Mouse (Mus musculus): ENCODE measurements around the gene Casc3. TPM values are rescaled to one million over a fixed set of nuclear protein-coding genes. Genes with fewer than 3 reads are reported as not detected.

Gene Casc3
- polyA plus RNA-seq, 1 experiment from 2014 or later = 41.9 TPM

- no peak for DNase-seq (ENCODE audit: low spot score)
These were observed 34.4 kb upstream of the Casc3 start for GRCm38 (mm10) chr11:98770096-98770975.

GRCm38 (mm10) chr11:98771131-98771530 is 33.6 kb upstream of the Casc3 start:
- Histone ChIP-seq H3K4me2 (ENCODE audit: low read depth, low read length) (no peak overlapping the region), H3K4me1 (ENCODE audit: control insufficient read depth, insufficient read depth, low read length) (peaks cover 23% of the 10 kb centered on the region), H3K4me3 (ENCODE audit: low read depth, low read length) (no peak overlapping the region), H3K27me3 (ENCODE audit: control insufficient read depth, insufficient read depth, low read length) (no peaks in the 10 kb centered on the region), H3K9ac (replicated peaks; ENCODE audit: low read length) (no peak overlapping the region), H3K9me3 (replicated peaks; ENCODE audit: control insufficient read depth, low read length) (no peaks in the 10 kb centered on the region), H3K27ac (replicated peaks; ENCODE audit: low read depth, low read length) (no peak overlapping the region), H3K36me3 (replicated peaks; ENCODE audit: control insufficient read depth, insufficient read depth, low read depth, low read length) (no peaks in the 10 kb centered on the region; the same call in 1 of the 2 replicates)
- ATAC-seq (replicated peaks; ENCODE audit: insufficient number of reproducible peaks, low FRiP score, low TSS enrichment, low read depth) (no peak), DNase-seq (ENCODE audit: low spot score) (no peak)
- 95% methylated on average over 18 of the region's 18 CpGs for WGBS

More at GRCm38 (mm10) chr11:98770096-98770975, 34.4 kb upstream of the Casc3 start:
- Histone ChIP-seq H3K27me3 (ENCODE audit: control insufficient read depth, insufficient read depth, low read length) (no peaks in the 10 kb centered on the region), H3K27ac (replicated peaks; ENCODE audit: low read depth, low read length) (no peak overlapping the region), H3K9me3 (replicated peaks; ENCODE audit: control insufficient read depth, low read length) (no peaks in the 10 kb centered on the region), H3K9ac (replicated peaks; ENCODE audit: low read length) (no peak overlapping the region), H3K4me1 (ENCODE audit: control insufficient read depth, insufficient read depth, low read length) (peaks cover 25% of the 10 kb centered on the region), H3K4me3 (ENCODE audit: low read depth, low read length) (no peak overlapping the region), H3K36me3 (replicated peaks; ENCODE audit: control insufficient read depth, insufficient read depth, low read depth, low read length) (no peaks in the 10 kb centered on the region; the same call in 1 of the 2 replicates), H3K4me2 (ENCODE audit: low read depth, low read length) (no peak overlapping the region)
- 94% methylated on average over 26 of the region's 26 CpGs for WGBS
- ATAC-seq (replicated peaks; ENCODE audit: insufficient number of reproducible peaks, low FRiP score, low TSS enrichment, low read depth) = no peak

- Histone ChIP-seq H3K9ac (replicated peaks; ENCODE audit: low read length) (no peak overlapping the region), H3K9me3 (replicated peaks; ENCODE audit: control insufficient read depth, low read length) (no peaks in the 10 kb centered on the region), H3K4me3 (ENCODE audit: low read depth, low read length) (no peak overlapping the region), H3K36me3 (replicated peaks; ENCODE audit: control insufficient read depth, insufficient read depth, low read depth, low read length) (no peaks in the 10 kb centered on the region; the same call in 1 of the 2 replicates), H3K27ac (replicated peaks; ENCODE audit: low read depth, low read length) (no peak overlapping the region), H3K27me3 (ENCODE audit: control insufficient read depth, insufficient read depth, low read length) (no peaks in the 10 kb centered on the region), H3K4me2 (ENCODE audit: low read depth, low read length) (no peak overlapping the region), H3K4me1 (ENCODE audit: control insufficient read depth, insufficient read depth, low read length) (peaks cover 21% of the 10 kb centered on the region)
- ATAC-seq (replicated peaks; ENCODE audit: insufficient number of reproducible peaks, low FRiP score, low TSS enrichment, low read depth) (no peak), DNase-seq (ENCODE audit: low spot score) (no peak)
- WGBS = 95% methylated on average over 11 of the region's 11 CpGs
These were observed 32.7 kb upstream of the Casc3 start for GRCm38 (mm10) chr11:98771844-98772525.

- 83% methylated on average over 8 of the region's 8 CpGs for WGBS
- Histone ChIP-seq H3K9ac (replicated peaks; ENCODE audit: low read length) (no peak overlapping the region), H3K9me3 (replicated peaks; ENCODE audit: control insufficient read depth, low read length) (no peaks in the 10 kb centered on the region), H3K4me3 (ENCODE audit: low read depth, low read length) (no peak overlapping the region), H3K27me3 (ENCODE audit: control insufficient read depth, insufficient read depth, low read length) (no peaks in the 10 kb centered on the region), H3K4me2 (ENCODE audit: low read depth, low read length) (no peak overlapping the region), H3K4me1 (ENCODE audit: control insufficient read depth, insufficient read depth, low read length) (peaks cover 17% of the 10 kb centered on the region), H3K27ac (replicated peaks; ENCODE audit: low read depth, low read length) (no peak overlapping the region), H3K36me3 (replicated peaks; ENCODE audit: control insufficient read depth, insufficient read depth, low read depth, low read length) (no peaks in the 10 kb centered on the region; the same call in 1 of the 2 replicates)
- ATAC-seq (replicated peaks; ENCODE audit: insufficient number of reproducible peaks, low FRiP score, low TSS enrichment, low read depth) (no peak), DNase-seq (ENCODE audit: low spot score) (no peak)
These were observed 32.0 kb upstream of the Casc3 start for GRCm38 (mm10) chr11:98772667-98773171.

GRCm38 (mm10) chr11:98773635-98774295 is 30.9 kb upstream of the Casc3 start:
- Histone ChIP-seq H3K4me1 (ENCODE audit: control insufficient read depth, insufficient read depth, low read length) (peaks cover 10% of the 10 kb centered on the region), H3K4me2 (ENCODE audit: low read depth, low read length) (peak overlapping the region; percentile 64), H3K9me3 (replicated peaks; ENCODE audit: control insufficient read depth, low read length) (no peaks in the 10 kb centered on the region), H3K4me3 (ENCODE audit: low read depth, low read length) (peak overlapping the region; percentile 32), H3K27ac (replicated peaks; ENCODE audit: low read depth, low read length) (no peak overlapping the region; the same call in 1 of the 2 replicates), H3K27me3 (ENCODE audit: control insufficient read depth, insufficient read depth, low read length) (no peaks in the 10 kb centered on the region), H3K36me3 (replicated peaks; ENCODE audit: control insufficient read depth, insufficient read depth, low read depth, low read length) (no peaks in the 10 kb centered on the region), H3K9ac (replicated peaks; ENCODE audit: low read length) (peak overlapping the region; percentile 38; the same call in 1 of the 2 replicates)
- ATAC-seq (replicated peaks; ENCODE audit: insufficient number of reproducible peaks, low FRiP score, low TSS enrichment, low read depth) (peak; percentile 61; the same call in 1 of the 2 replicates), DNase-seq (ENCODE audit: low spot score) (peak; percentile 95)
- under 1% methylated on average over 37 of the region's 37 CpGs for WGBS

GRCm38 (mm10) chr11:98774582-98775347 is 29.9 kb upstream of the Casc3 start, which contains the start of gene Nr1d1:
TSS of gene Nr1d1 (minus strand) at chr11:98775333.
- Histone ChIP-seq H3K9ac (replicated peaks; ENCODE audit: low read length) (peak within 1 kb of the TSS; percentile 41), H3K27me3 (ENCODE audit: control insufficient read depth, insufficient read depth, low read length) (no peaks in the 10 kb centered on the region), H3K27ac (replicated peaks; ENCODE audit: low read depth, low read length) (peak within 1 kb of the TSS; percentile 84), H3K4me3 (ENCODE audit: low read depth, low read length) (peak within 1 kb of the TSS; percentile 32), H3K36me3 (replicated peaks; ENCODE audit: control insufficient read depth, insufficient read depth, low read depth, low read length) (no peaks in the 10 kb centered on the region), H3K4me2 (ENCODE audit: low read depth, low read length) (peak within 1 kb of the TSS; percentile 64), H3K4me1 (ENCODE audit: control insufficient read depth, insufficient read depth, low read length) (peaks cover 10% of the 10 kb centered on the region), H3K9me3 (replicated peaks; ENCODE audit: control insufficient read depth, low read length) (no peaks in the 10 kb centered on the region)
- DNase-seq (ENCODE audit: low spot score) (no peak), ATAC-seq (replicated peaks; ENCODE audit: insufficient number of reproducible peaks, low FRiP score, low TSS enrichment, low read depth) (no peak)
- under 1% methylated on average over 22 of the region's 22 CpGs for WGBS

GRCm38 (mm10) chr11:98775348-98776051 is 29.2 kb upstream of the Casc3 start:
- 10% methylated on average over 15 of the region's 15 CpGs for WGBS
- Histone ChIP-seq H3K4me1 (ENCODE audit: control insufficient read depth, insufficient read depth, low read length) (peaks cover 10% of the 10 kb centered on the region), H3K9me3 (replicated peaks; ENCODE audit: control insufficient read depth, low read length) (no peaks in the 10 kb centered on the region), H3K4me2 (ENCODE audit: low read depth, low read length) (peak overlapping the region; percentile 64), H3K27ac (replicated peaks; ENCODE audit: low read depth, low read length) (peak overlapping the region; percentile 31), H3K27me3 (ENCODE audit: control insufficient read depth, insufficient read depth, low read length) (no peaks in the 10 kb centered on the region), H3K9ac (replicated peaks; ENCODE audit: low read length) (peak overlapping the region; percentile 7), H3K36me3 (replicated peaks; ENCODE audit: control insufficient read depth, insufficient read depth, low read depth, low read length) (no peaks in the 10 kb centered on the region), H3K4me3 (ENCODE audit: low read depth, low read length) (peak overlapping the region; percentile 27)
- ATAC-seq (replicated peaks; ENCODE audit: insufficient number of reproducible peaks, low FRiP score, low TSS enrichment, low read depth) = peak; percentile 63
- peak; percentile 97 for DNase-seq (ENCODE audit: low spot score)

Data from embryonic facial prominence, embryonic 11.5 days (tissue).